In the genomic region with DNA sequence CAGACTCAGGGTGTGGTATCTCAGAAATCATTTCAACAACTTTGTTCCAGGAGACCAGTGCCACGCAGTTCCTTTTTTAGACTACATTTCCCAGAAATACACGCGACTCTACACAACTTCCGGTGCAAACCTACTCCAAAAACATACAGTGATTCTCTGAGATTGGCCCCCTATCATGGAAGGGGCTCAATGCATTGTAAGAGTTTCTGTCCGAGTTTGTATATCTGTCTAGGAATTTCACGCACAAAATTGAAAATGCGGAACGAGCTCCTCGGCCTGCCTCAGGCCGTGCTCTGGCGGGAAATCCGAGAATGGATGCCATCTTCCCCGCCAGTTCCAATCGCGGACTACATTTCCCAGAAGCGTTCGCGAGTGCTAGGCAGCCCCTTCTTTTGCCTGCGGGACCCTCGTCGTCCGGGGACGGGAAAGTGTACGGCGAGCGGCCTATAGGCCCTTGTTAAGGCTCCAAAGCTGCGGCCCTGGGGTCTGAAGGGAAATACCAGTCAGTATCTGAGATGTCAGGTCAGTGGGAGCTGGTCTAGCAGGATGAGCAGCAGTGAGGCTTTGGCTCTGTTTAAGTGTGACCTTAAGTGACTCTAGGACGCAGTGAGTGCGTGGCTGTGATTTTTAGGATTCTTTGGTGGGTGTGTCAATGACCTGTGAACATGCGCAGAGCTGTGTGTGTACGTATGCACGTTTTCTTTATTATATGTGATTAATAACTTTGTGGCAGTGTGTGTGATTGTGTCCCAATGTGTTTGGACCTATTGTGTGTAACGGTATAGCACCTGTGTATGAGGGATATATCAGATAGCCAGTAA, we compare ENCODE assay signal across 1 mouse cellular context.
TF ChIP-seq lines count a peak whose summit lies in the region.

A gene (plus strand): TSS at position 94 of the 821 bp plus-strand sequence.

TF ChIP-seq in CH12.LX, 34 proteins besides CTCF, POLR2A, EP300 and RAD21:
- TF ChIP-seq CHD1 (IDR thresholded peaks at IDR 0.05; ENCODE audit: low read depth, low read length) (peak; percentile 74), MAFK (IDR thresholded peaks at IDR 0.05; ENCODE audit: insufficient replicate concordance, low read length) (no peak), JUN (IDR thresholded peaks at IDR 0.05; ENCODE audit: insufficient read depth, low read depth, low read length) (no peak), MEF2A (IDR thresholded peaks at IDR 0.05; ENCODE audit: borderline replicate concordance, low read depth, low read length) (no peak), PAX5 (IDR thresholded peaks at IDR 0.05; ENCODE audit: low read length) (no peak), KAT2A (IDR thresholded peaks at IDR 0.05; ENCODE audit: insufficient replicate concordance, low read length) (peak; percentile 90; the same call in 1 of the 2 replicates), SMC3 (IDR thresholded peaks at IDR 0.05; ENCODE audit: low read depth, low read length) (no peak), USF1 (IDR thresholded peaks at IDR 0.05; ENCODE audit: low read depth, low read length) (no peak), MXI1 (IDR thresholded peaks at IDR 0.05; ENCODE audit: low read depth, low read length) (peak; percentile 85), TCF12 (IDR thresholded peaks at IDR 0.05; ENCODE audit: low read depth, low read length) (peak; percentile 22; the same call in 1 of the 2 replicates), ZNF384 (IDR thresholded peaks at IDR 0.05; ENCODE audit: low read depth, low read length) (no peak), ETS1 (conservative IDR thresholded peaks at IDR 0.05; ENCODE audit: low read depth, low read length) (no peak), ZKSCAN1 (IDR thresholded peaks at IDR 0.05; ENCODE audit: borderline replicate concordance, low read depth, low read length) (no peak), SIN3A (IDR thresholded peaks at IDR 0.05; ENCODE audit: low read length) (peak; percentile 92; the same call in 1 of the 2 replicates), MAZ (IDR thresholded peaks at IDR 0.05; ENCODE audit: low read depth, low read length) (peak; percentile 52; the same call in 1 of the 2 replicates), NELFE (IDR thresholded peaks at IDR 0.05; ENCODE audit: low read depth, low read length) (peak; percentile 65; the same call in 1 of the 2 replicates), POLR2AphosphoS2 (IDR thresholded peaks at IDR 0.05; ENCODE audit: low read depth, low read length) (no peak), NRF1 (IDR thresholded peaks at IDR 0.05; ENCODE audit: low read depth, low read length) (peak; percentile 84), E2F4 (IDR thresholded peaks at IDR 0.05; ENCODE audit: insufficient replicate concordance, low read depth, low read length) (peak; percentile 99), GABPA (IDR thresholded peaks at IDR 0.05; ENCODE audit: insufficient replicate concordance, low read depth, low read length) (no peak; the same call in 1 of the 2 replicates), CHD2 (IDR thresholded peaks at IDR 0.05; ENCODE audit: low read length) (peak; percentile 36; the same call in 1 of the 2 replicates), IRF4 (IDR thresholded peaks at IDR 0.05; ENCODE audit: low read depth, low read length) (peak; percentile 33; the same call in 1 of the 2 replicates), HCFC1 (IDR thresholded peaks at IDR 0.05; ENCODE audit: low read depth, low read length) (peak; percentile 92), MYC (IDR thresholded peaks at IDR 0.05; ENCODE audit: low read depth, low read length) (peak; percentile 74), BHLHE40 (IDR thresholded peaks at IDR 0.05; ENCODE audit: low read depth, low read length) (peak; percentile 72), ZC3H11A (IDR thresholded peaks at IDR 0.05; ENCODE audit: low read depth, low read length) (no peak), ELF1 (IDR thresholded peaks at IDR 0.05; ENCODE audit: low read depth, low read length) (peak; percentile 72; the same call in 1 of the 2 replicates), UBTF (IDR thresholded peaks at IDR 0.05; ENCODE audit: low read depth, low read length) (peak; percentile 45; the same call in 1 of the 2 replicates), MAX (IDR thresholded peaks at IDR 0.05; ENCODE audit: low read length) (peak; percentile 74; the same call in 1 of the 2 replicates), USF2 (conservative IDR thresholded peaks at IDR 0.05; ENCODE audit: low read depth, low read length) (no peak), TBP (conservative IDR thresholded peaks at IDR 0.05; ENCODE audit: low read depth, low read length) (0 out of 2 replicates have a peak, but pooled peaks have one; percentile 55), ZMIZ1 (IDR thresholded peaks at IDR 0.05; ENCODE audit: low read depth, low read length) (no peak), RCOR1 (conservative IDR thresholded peaks at IDR 0.05; ENCODE audit: low read depth, low read length) (no peak), JUND (conservative IDR thresholded peaks at IDR 0.05; ENCODE audit: low read depth, low read length) (0 out of 2 replicates have a peak, but pooled peaks have one; percentile 9)
TF ChIP-seq in CH12.LX: peak in this region for 19.
